Mouse (Mus musculus) heart, adult 2 months (tissue): Measurements from ENCODE around the gene Tnk2.

Experiments
- CTCF ChIP-seq: fragments of 200-600 bp; IDR thresholded peaks from 2 replicates; pipeline ENCODE4 v1.8.1; 2022; ENCODE audit warnings: antibody characterized with exemption, mild to moderate bottlenecking, moderate library complexity
- POLR2A ChIP-seq: fragments of 200-500 bp; IDR thresholded peaks from 2 replicates; pipeline ENCODE4 v1.6.1; 2011; ENCODE audit warnings: mild to moderate bottlenecking, low read depth, low read length, control low read depth; ENCODE audit not compliant: insufficient read depth

GRCm38 (mm10) chr16:32726501-32726900, 82.8 kb downstream of the Tnk2 start:
- TF ChIP-seq CTCF (no peak), POLR2A (no peak)
